In genomic region chrX:93286291-93286893, GRCm38 (mm10) we compare ENCODE assay signal across 8 mouse cellular contexts. TPM values are rescaled to one million over a fixed set of nuclear protein-coding genes. Genes with fewer than 3 reads are reported as not detected.
DNase-seq lines count a peak whose midpoint lies in the region; ATAC-seq and TF ChIP-seq lines count a peak whose summit lies in the region.

TSS of gene Arx (plus strand) at chrX:93286445.

- H3K4me3 ChIP-seq in kidney, postnatal 0 days (replicated peaks; ENCODE audit: low read depth, low read length), result no peak within 1 kb of the TSS
- H3K4me3 ChIP-seq in limb, embryonic 15.5 days, result peak within 1 kb of the TSS; percentile 14
- no peak within 1 kb of the TSS; the same call in 1 of the 2 replicates for H3K4me3 ChIP-seq in midbrain, postnatal 0 days (ENCODE audit: low read depth, low read length)

- H3K4me2 ChIP-seq in kidney, postnatal 0 days (ENCODE audit: low read length), result no peak within 1 kb of the TSS
- H3K4me2 ChIP-seq in limb, embryonic 15.5 days, result peak within 1 kb of the TSS; percentile 33
- H3K4me2 ChIP-seq in midbrain, postnatal 0 days (ENCODE audit: low read depth, low read length, poor library complexity, severe bottlenecking), result 0 out of 2 replicates have a peak within 1 kb of the TSS, but pooled peaks have one; percentile 22

- WGBS in kidney, postnatal 0 days, result 33% methylated on average over 31 of the region's 31 CpGs
- WGBS in limb, embryonic 15.5 days, result 28% methylated on average over 31 of the region's 31 CpGs
- 26% methylated on average over 31 of the region's 31 CpGs for WGBS in midbrain, postnatal 0 days

- H3K36me3 ChIP-seq in kidney, postnatal 0 days (ENCODE audit: insufficient read depth, low read length), result no peaks in the 10 kb centered on the region
- H3K36me3 ChIP-seq in limb, embryonic 15.5 days, result no peaks in the 10 kb centered on the region
- no peaks in the 10 kb centered on the region for H3K36me3 ChIP-seq in midbrain, postnatal 0 days (ENCODE audit: insufficient read depth, low read length)

- DNase-seq in cerebellum, postnatal 10 days, result peak; percentile 65 to 79
- DNase-seq in cerebellum, adult 8-10 months, result no peak
- DNase-seq in heart, adult 8-10 months (ENCODE audit: low spot score), result peak; percentile 4
- DNase-seq in kidney, postnatal 0 days (ENCODE audit: low spot score), result peak; percentile 75
- DNase-seq in midbrain, postnatal 0 days (ENCODE audit: low spot score), result peak; percentile 71
- peak; percentile 28 to 48 for DNase-seq in thymus, adult 18-20 months

- H3K4me1 ChIP-seq in kidney, postnatal 0 days (replicated peaks; ENCODE audit: insufficient read depth, low read length), result no peaks in the 10 kb centered on the region
- peaks cover 11% of the 10 kb centered on the region for H3K4me1 ChIP-seq in limb, embryonic 15.5 days
- H3K4me1 ChIP-seq in midbrain, postnatal 0 days (ENCODE audit: insufficient read depth, low read length), result no peaks in the 10 kb centered on the region

- no peak within 1 kb of the TSS for H3K27ac ChIP-seq in kidney, postnatal 0 days
- H3K27ac ChIP-seq in limb, embryonic 15.5 days, result no peak within 1 kb of the TSS
- H3K27ac ChIP-seq in midbrain, postnatal 0 days (ENCODE audit: low read depth, low read length), result no peak within 1 kb of the TSS

- ATAC-seq in common myeloid progenitor, adult 5-6 weeks (replicated peaks; ENCODE audit: low read depth, poor library complexity, severe bottlenecking), result peak; percentile 86
- peak; percentile 94 for ATAC-seq in kidney, postnatal 0 days (replicated peaks; ENCODE audit: low FRiP score, low read depth)
- ATAC-seq in limb, embryonic 15.5 days (ENCODE audit: insufficient number of reproducible peaks, low FRiP score, low TSS enrichment, low read depth), result peak; percentile 81; the same call in 1 of the 2 replicates
- peak; percentile 89 for ATAC-seq in midbrain, postnatal 0 days (ENCODE audit: low FRiP score)

- peaks cover 41% of the 10 kb centered on the region for H3K27me3 ChIP-seq in kidney, postnatal 0 days (ENCODE audit: insufficient read depth, low read length)
- peaks cover 89% of the 10 kb centered on the region for H3K27me3 ChIP-seq in limb, embryonic 15.5 days
- peaks cover 29% of the 10 kb centered on the region for H3K27me3 ChIP-seq in midbrain, postnatal 0 days (ENCODE audit: insufficient read depth, low read length)

- TF ChIP-seq CTCF in kidney, postnatal 0 days (IDR thresholded peaks at IDR 0.05; ENCODE audit: low read depth), result no peak
- TF ChIP-seq CTCF in midbrain, postnatal 0 days (IDR thresholded peaks at IDR 0.05), result no peak

- no peaks in the 10 kb centered on the region for H3K9me3 ChIP-seq in kidney, postnatal 0 days (replicated peaks; ENCODE audit: low read length)
- no peaks in the 10 kb centered on the region for H3K9me3 ChIP-seq in limb, embryonic 15.5 days
- no peaks in the 10 kb centered on the region for H3K9me3 ChIP-seq in midbrain, postnatal 0 days (ENCODE audit: low read length)

- H3K9ac ChIP-seq in kidney, postnatal 0 days (ENCODE audit: low read depth, low read length), result no peak within 1 kb of the TSS
- no peak within 1 kb of the TSS for H3K9ac ChIP-seq in limb, embryonic 15.5 days
- no peak within 1 kb of the TSS for H3K9ac ChIP-seq in midbrain, postnatal 0 days (replicated peaks; ENCODE audit: low read length, poor library complexity, severe bottlenecking)

RNA-seq across cellular contexts. Expression of gene Arx, which starts in this region (rescaled TPM):
- not detected in 2 replicates for total RNA-seq in common myeloid progenitor, adult 5-6 weeks (2017)
- total RNA-seq in heart, adult 8-10 months (2022), result not detected
- 0.05 and 0.07 TPM in 2 replicates for polyA plus RNA-seq in kidney, postnatal 0 days (2015; fragmentation: Nextera tagmentation; extraction: Ambion mirVana)
- polyA plus RNA-seq in limb, embryonic 15.5 days (2015; fragmentation: Nextera tagmentation; extraction: Ambion mirVana), result 0.40 and 0.56 TPM in 2 replicates
- 1.5 and 3.5 TPM in 2 replicates for total RNA-seq in midbrain, postnatal 0 days (2014; rRNA removed)
- polyA plus RNA-seq in midbrain, postnatal 0 days (2015; fragmentation: Nextera tagmentation; extraction: Ambion mirVana), result 1.8 and 3.7 TPM in 2 replicates

Comparison
In these comparisons a context has a peak if more than half of its experiments do, and no peak if none do; other contexts are left out.
1. Peak in ATAC-seq in common myeloid progenitor, adult 5-6 weeks; RNA of the gene not detected or under 1 TPM.
2. Peak in DNase-seq in heart, adult 8-10 months; RNA of the gene not detected or under 1 TPM.
3. Peak in DNase-seq and ATAC-seq in kidney, postnatal 0 days; RNA of the gene not detected or under 1 TPM.
4. Peak in ATAC-seq, H3K4me3 ChIP-seq and H3K4me2 ChIP-seq in limb, embryonic 15.5 days; RNA of the gene not detected or under 1 TPM.